Mouse (Mus musculus) brain, embryonic 14.5 days (tissue): ENCODE data around the gene Kirrel3.

Experiments used
- CTCF ChIP-seq: fragments of 200-500 bp; IDR thresholded peaks from 2 replicates; pipeline ENCODE4 v1.5.1; 2012; ENCODE audit warnings: inconsistent platforms, mild to moderate bottlenecking, moderate library complexity, borderline replicate concordance; ENCODE audit not compliant: insufficient read depth, insufficient read length; ENCODE audit errors: extremely low read depth
- POLR2A ChIP-seq: fragments of 200-500 bp; IDR thresholded peaks from 2 replicates; pipeline ENCODE4 v1.6.1; 2012; ENCODE audit warnings: mild to moderate bottlenecking, inconsistent platforms, borderline replicate concordance; ENCODE audit not compliant: poor library complexity, insufficient read depth, insufficient read length, severe bottlenecking; ENCODE audit errors: extremely low read depth

- no peak for TF ChIP-seq CTCF
- no peak for TF ChIP-seq POLR2A
These were observed 324.4 kb downstream of the Kirrel3 start for GRCm38 (mm10) chr9:34809993-34810513.
